Mouse (Mus musculus) fibroblast of lung, adult 2 months (primary cell): Measurements from ENCODE around the gene Wdr72.

Source experiments
- DNase-seq: peaks from one replicate; pipeline ENCODE4 v3.0.0-alpha.2; 2011; ENCODE audit warnings: low read depth

Wdr72 gene

GRCm38 (mm10) chr9:74109761-74110460, at the start of gene Wdr72:
Gene Wdr72 (plus strand): TSS chr9:74110356.
- no peak for DNase-seq

GRCm38 (mm10) chr9:74066278-74066677, 43.9 kb upstream of the Wdr72 start:
- no peak for DNase-seq

GRCm38 (mm10) chr9:74066766-74067165, 43.4 kb upstream of the Wdr72 start:
- no peak for DNase-seq

- DNase-seq: no peak
Measured at GRCm38 (mm10) chr9:74075958-74076357, 34.2 kb upstream of the Wdr72 start.

GRCm38 (mm10) chr9:74078458-74078857, 31.7 kb upstream of the Wdr72 start:
- no peak for DNase-seq

GRCm38 (mm10) chr9:74080241-74080640, 29.9 kb upstream of the Wdr72 start:
- DNase-seq: no peak

- DNase-seq: no peak
Measured at GRCm38 (mm10) chr9:74101591-74101990, 8.6 kb upstream of the Wdr72 start.

- no peak for DNase-seq
Measured at GRCm38 (mm10) chr9:74102615-74103014, 7.5 kb upstream of the Wdr72 start.

GRCm38 (mm10) chr9:74110461-74110816, 283 bp downstream of the Wdr72 start:
- no peak for DNase-seq

- no peak for DNase-seq
Measured at GRCm38 (mm10) chr9:74112526-74112925, 2.4 kb downstream of the Wdr72 start.

GRCm38 (mm10) chr9:74126222-74126621, 16.1 kb downstream of the Wdr72 start:
- no peak for DNase-seq

- no peak for DNase-seq
Measured at GRCm38 (mm10) chr9:74134010-74134409, 23.9 kb downstream of the Wdr72 start.

GRCm38 (mm10) chr9:74141864-74142263, 31.7 kb downstream of the Wdr72 start:
- DNase-seq: no peak

- no peak for DNase-seq
Measured at GRCm38 (mm10) chr9:74142705-74143104, 32.5 kb downstream of the Wdr72 start.

GRCm38 (mm10) chr9:74145203-74145602, 35.0 kb downstream of the Wdr72 start:
- no peak for DNase-seq

- no peak for DNase-seq
Measured at GRCm38 (mm10) chr9:74148306-74148705, 38.1 kb downstream of the Wdr72 start.

GRCm38 (mm10) chr9:74160361-74160933, 50.3 kb downstream of the Wdr72 start:
- no peak for DNase-seq

- DNase-seq: no peak
Measured at GRCm38 (mm10) chr9:74165697-74166096, 55.5 kb downstream of the Wdr72 start.

- no peak for DNase-seq
Measured at GRCm38 (mm10) chr9:74169904-74170303, 59.7 kb downstream of the Wdr72 start.

GRCm38 (mm10) chr9:74186748-74187400, 76.7 kb downstream of the Wdr72 start:
- DNase-seq: no peak

GRCm38 (mm10) chr9:74187401-74188029, 77.4 kb downstream of the Wdr72 start:
- DNase-seq: no peak

GRCm38 (mm10) chr9:74194898-74195297, 84.7 kb downstream of the Wdr72 start:
- DNase-seq: no peak

- DNase-seq: no peak
Measured at GRCm38 (mm10) chr9:74228272-74228671, 118.1 kb downstream of the Wdr72 start.
